Mouse (Mus musculus) thymus, adult 18-20 months (tissue): Measurements from ENCODE around the gene Srp68.
"Not testable (repeated sequence)": the region's sequence is repeated elsewhere in the genome, so short reads cannot be mapped to it uniquely, and the experiment has no call there.

Experiments used
- DNase-seq, 2 experiments: peaks; one replicate each; pipeline ENCODE4 v3.0.0; 2022; ENCODE audit warnings: mixed read lengths in 2 of 2

Gene Srp68

GRCm38 (mm10) chr11:116282912-116283521 is 9.0 kb upstream of the Srp68 start:
- no peak for DNase-seq

GRCm38 (mm10) chr11:116282089-116282488 is 8.1 kb upstream of the Srp68 start:
- DNase-seq, result no peak

- no peak for DNase-seq
Measured at GRCm38 (mm10) chr11:116281671-116282070, 7.7 kb upstream of the Srp68 start.

- DNase-seq, result no peak
Measured at GRCm38 (mm10) chr11:116280751-116281663, 7.0 kb upstream of the Srp68 start, which contains the start of gene Galr2. Gene Galr2 (plus strand): TSS chr11:116280939.

GRCm38 (mm10) chr11:116277184-116277583 is 3.2 kb upstream of the Srp68 start:
- not testable (repeated sequence) for DNase-seq

- DNase-seq, result no peak
Measured at GRCm38 (mm10) chr11:116273469-116274044, 460 bp downstream of the Srp68 start.

- no peak for DNase-seq
Measured at GRCm38 (mm10) chr11:116272589-116273468, 1.2 kb downstream of the Srp68 start.

GRCm38 (mm10) chr11:116269560-116269959 is 4.5 kb downstream of the Srp68 start:
- no peak for DNase-seq

- DNase-seq, result no peak
Measured at GRCm38 (mm10) chr11:116268313-116268712, 5.7 kb downstream of the Srp68 start.

GRCm38 (mm10) chr11:116267637-116268036 is 6.4 kb downstream of the Srp68 start:
- DNase-seq, result no peak

- DNase-seq, result no peak
Measured at GRCm38 (mm10) chr11:116265850-116266249, 8.2 kb downstream of the Srp68 start.

- peak in 1 of 2 experiments; percentile 20 for DNase-seq
Measured at GRCm38 (mm10) chr11:116265352-116265751, 8.7 kb downstream of the Srp68 start.

- no peak for DNase-seq
Measured at GRCm38 (mm10) chr11:116260259-116260658, 13.8 kb downstream of the Srp68 start.

GRCm38 (mm10) chr11:116259461-116259860 is 14.6 kb downstream of the Srp68 start:
- DNase-seq, result peak in 1 of 2 experiments; percentile 27

GRCm38 (mm10) chr11:116255982-116256675 is 17.9 kb downstream of the Srp68 start:
- DNase-seq, result no peak

- DNase-seq, result no peak
Measured at GRCm38 (mm10) chr11:116255090-116255981, 18.7 kb downstream of the Srp68 start.

GRCm38 (mm10) chr11:116254627-116255026 is 19.4 kb downstream of the Srp68 start:
- peak in 1 of 2 experiments; percentile 31 for DNase-seq

GRCm38 (mm10) chr11:116253076-116253600 is 20.9 kb downstream of the Srp68 start:
- DNase-seq, result peak in 1 of 2 experiments; percentile 57

- no peak for DNase-seq
Measured at GRCm38 (mm10) chr11:116250898-116251297, 23.1 kb downstream of the Srp68 start.

- no peak for DNase-seq
Measured at GRCm38 (mm10) chr11:116247502-116248222, 26.4 kb downstream of the Srp68 start.
